In the genomic region with DNA sequence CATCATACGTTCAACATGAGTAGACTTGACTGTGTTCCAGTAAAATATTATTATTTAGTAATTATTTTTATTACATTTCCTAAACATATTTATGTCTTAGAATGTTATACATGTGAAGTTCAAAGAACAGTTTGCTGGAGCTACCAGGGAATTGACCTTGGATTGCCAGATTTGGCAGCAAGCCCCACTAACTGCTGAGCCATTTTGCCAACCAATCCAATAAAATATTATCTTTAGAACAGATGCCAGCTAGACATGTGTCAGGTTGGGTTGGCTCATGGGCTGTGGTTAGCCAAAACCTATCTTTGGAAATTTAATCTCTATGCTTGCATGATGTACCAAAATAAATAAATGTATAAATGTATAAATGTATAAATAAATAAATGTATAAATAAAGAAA, we compare ENCODE assay signal across 13 mouse cellular contexts.
"Had no signal": no experiment of that assay in that cellular context is flagged by ENCODE, and none has a peak within 500 bp of the region (broad histone marks: within the 10 kb centered on the region; RNA-seq: fewer than 3 reads in every experiment).

No protein-coding gene starts in this region.

- H3K9me3 ChIP-seq: limb, embryonic 12.5 days; limb, embryonic 15.5 days; liver, embryonic 13.5 days had no signal

- DNase-seq: kidney, postnatal 14 days; kidney, postnatal 4 days; left cerebral cortex, postnatal 4 days; liver, embryonic 13.5 days; lung, adult 2 months; lung, postnatal 14 days; lung, postnatal 4 days; midbrain, embryonic 14.5 days; thymus, adult 18-20 months; thymus, postnatal 36 days had no signal

- H3K4me3 ChIP-seq: limb, embryonic 12.5 days; limb, embryonic 15.5 days; liver, embryonic 13.5 days had no signal

- H3K36me3 ChIP-seq: limb, embryonic 12.5 days; limb, embryonic 15.5 days; liver, embryonic 13.5 days had no signal

- H3K27ac ChIP-seq: limb, embryonic 12.5 days; limb, embryonic 15.5 days; liver, embryonic 13.5 days had no signal

- H3K27me3 ChIP-seq: limb, embryonic 12.5 days; limb, embryonic 15.5 days; liver, embryonic 13.5 days had no signal

- H3K4me2 ChIP-seq: limb, embryonic 12.5 days; limb, embryonic 15.5 days; liver, embryonic 13.5 days; midbrain, embryonic 11.5 days had no signal

- H3K9ac ChIP-seq: limb, embryonic 12.5 days; limb, embryonic 15.5 days; liver, embryonic 13.5 days had no signal

- H3K4me1 ChIP-seq: limb, embryonic 12.5 days; limb, embryonic 15.5 days; liver, embryonic 13.5 days had no signal
